Mouse (Mus musculus) ZHBTc4 (cell line): ENCODE results near the gene Tceal9.
A peak's percentile ranks its signal among the peaks of the same experiment; 100 is the strongest.

Experiments used
- DNase-seq: peaks from one replicate; pipeline ENCODE4 v3.0.0-alpha.2; 2011; ENCODE audit warnings: low read depth, low spot score

Gene Tceal9

DNA sequence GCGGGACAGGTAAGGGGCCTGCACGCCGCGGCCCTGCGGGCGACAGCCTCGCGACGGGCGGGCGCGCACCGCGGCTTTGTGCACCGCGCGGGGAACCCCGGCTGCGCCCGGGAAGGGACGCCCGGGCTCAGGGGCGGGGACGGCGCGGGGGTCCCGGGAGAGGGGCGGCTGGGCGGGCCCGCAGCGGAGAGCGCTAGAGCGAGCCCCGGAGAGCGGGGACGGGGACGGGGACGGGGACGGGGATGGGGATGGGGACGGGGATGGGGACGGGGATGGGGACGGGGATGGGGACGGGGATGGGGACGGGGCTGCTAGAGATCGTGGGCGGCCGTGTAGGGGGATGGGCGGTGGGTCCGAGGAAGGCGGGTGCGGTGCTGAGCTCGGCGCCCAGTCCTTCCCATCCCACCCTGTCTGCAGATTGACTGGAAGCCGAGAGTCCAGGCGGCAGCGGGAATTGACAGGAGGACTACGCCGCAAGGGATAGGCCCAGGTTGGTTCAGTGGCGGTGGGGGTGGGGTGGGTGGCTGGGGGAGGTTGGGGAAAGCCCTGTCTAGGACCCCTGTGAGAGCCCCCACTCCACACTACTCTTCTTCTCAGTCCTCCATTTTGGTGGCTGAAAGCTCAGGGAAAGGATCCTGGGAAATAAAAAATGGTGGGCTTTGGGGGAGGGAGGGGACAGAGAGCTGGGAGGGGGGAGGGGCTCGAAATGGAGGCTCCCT is 25.7 kb downstream of the Tceal9 start:
- peak; percentile 71 for DNase-seq

GRCm38 (mm10) chrX:136274542-136274941 is 29.7 kb downstream of the Tceal9 start:
- peak; percentile 5 for DNase-seq

DNA sequence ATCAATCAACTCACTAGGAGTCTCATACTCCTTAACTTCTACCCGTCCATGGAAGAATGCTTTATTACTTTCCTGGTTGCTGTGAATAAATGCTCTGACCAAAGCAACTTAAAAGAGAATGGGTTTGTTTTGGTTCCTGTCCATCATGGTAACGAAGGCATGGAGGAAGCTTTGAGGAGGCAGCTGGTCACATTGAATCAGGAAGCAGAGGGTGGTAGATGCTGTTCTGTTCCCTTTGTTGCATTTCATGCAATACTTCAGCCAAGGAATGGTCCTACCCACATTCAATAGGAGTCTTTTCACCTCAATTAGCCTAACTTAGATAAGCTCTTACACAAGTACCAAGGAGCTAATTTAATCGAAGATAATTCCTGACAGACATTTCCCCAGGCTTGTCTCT is 30.5 kb downstream of the Tceal9 start:
- DNase-seq: no peak

GRCm38 (mm10) chrX:136277577-136277976 is 32.7 kb downstream of the Tceal9 start:
- no peak for DNase-seq

GRCm38 (mm10) chrX:136278401-136278800 is 33.5 kb downstream of the Tceal9 start:
- DNase-seq: no peak

GRCm38 (mm10) chrX:136279410-136279809 is 34.5 kb downstream of the Tceal9 start:
- no peak for DNase-seq

DNA sequence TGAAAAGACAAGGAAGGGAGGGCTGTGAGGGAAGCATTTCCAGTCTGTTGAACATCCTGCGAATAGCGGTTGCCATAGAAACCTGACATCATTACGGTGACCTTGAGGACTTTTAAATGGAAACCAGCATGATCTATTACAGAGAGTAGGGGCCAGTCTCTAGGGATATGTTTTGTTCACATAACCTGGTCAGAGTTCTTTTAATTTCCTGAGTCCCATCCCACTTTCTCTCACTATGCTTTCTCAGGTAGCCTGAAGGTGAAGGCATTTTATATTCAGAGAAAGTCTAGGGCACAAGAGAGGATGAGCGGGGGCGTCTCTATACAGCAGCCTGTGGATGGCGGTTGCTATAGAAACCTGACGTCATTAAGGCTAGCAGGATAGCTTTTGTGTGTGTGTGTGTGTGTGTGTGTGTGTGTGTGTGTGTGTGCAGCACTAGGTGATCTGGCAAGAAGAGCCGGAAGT is 46.0 kb downstream of the Tceal9 start:
- peak; percentile 48 for DNase-seq
